Mouse (Mus musculus): Measurements from ENCODE around the gene Csf2ra.

GRCm38 (mm10) chr19:61226401-61226927 lies 1.8 kb downstream of the Csf2ra start:
- no peak for TF ChIP-seq CTCF (conservative IDR thresholded peaks at IDR 0.05 in 1 of 2, IDR thresholded peaks at IDR 0.05 in 1 of 2; ENCODE audit: low read depth in 2 of 2, low read length in 2 of 2)
- no peak for TF ChIP-seq RCOR1 (conservative IDR thresholded peaks at IDR 0.05; ENCODE audit: low read depth, low read length)
- TF ChIP-seq USF1 (IDR thresholded peaks at IDR 0.05; ENCODE audit: low read depth, low read length): no peak
- TF ChIP-seq MAFK (IDR thresholded peaks at IDR 0.05; ENCODE audit: insufficient replicate concordance, low read length): no peak
- TF ChIP-seq ZMIZ1 (IDR thresholded peaks at IDR 0.05; ENCODE audit: low read depth, low read length): no peak
- TF ChIP-seq SIN3A (IDR thresholded peaks at IDR 0.05; ENCODE audit: low read length): no peak
- TF ChIP-seq IRF4 (IDR thresholded peaks at IDR 0.05; ENCODE audit: low read depth, low read length): no peak
